Mouse (Mus musculus) lung, embryonic 15.5 days (tissue): ENCODE measurements around the gene Hint3. TPM values are rescaled to one million over a fixed set of nuclear protein-coding genes. Genes with fewer than 3 reads are reported as not detected.
"Not testable (repeated sequence)": the region's sequence is repeated elsewhere in the genome, so short reads cannot be mapped to it uniquely, and the experiment has no call there.

ENCODE experiments used
- ATAC-seq: fragments of 200-750 bp; cut with Nextera tagmentation; 2 replicates; pipeline ENCODE4 v1.8.0; 2017; ENCODE audit warnings: moderate number of reproducible peaks, borderline replicate concordance; ENCODE audit not compliant: low FRiP score, low TSS enrichment; ENCODE audit errors: extremely low read depth
- H3K27ac ChIP-seq: fragments of 300-500 bp; sonication (generic); 2 replicates; pipeline ENCODE4 v1.5.1; 2015; ENCODE audit warnings: moderate library complexity, mild to moderate bottlenecking, inconsistent platforms
- H3K27me3 ChIP-seq: fragments of 300-500 bp; sonication (generic); 2 replicates; pipeline ENCODE4 v1.6.1; 2015; ENCODE audit warnings: inconsistent platforms
- H3K36me3 ChIP-seq: fragments of 300-500 bp; sonication (generic); 2 replicates; pipeline ENCODE4 v1.6.1; 2015; ENCODE audit warnings: inconsistent platforms
- H3K4me1 ChIP-seq: fragments of 300-500 bp; sonication (generic); 2 replicates; pipeline ENCODE4 v1.6.1; 2015; ENCODE audit warnings: inconsistent platforms
- H3K4me2 ChIP-seq: fragments of 300-500 bp; sonication (generic); 2 replicates; pipeline ENCODE4 v1.6.1; 2015; ENCODE audit warnings: inconsistent platforms, mild to moderate bottlenecking, moderate library complexity
- H3K4me3 ChIP-seq: fragments of 300-500 bp; sonication (generic); 2 replicates; pipeline ENCODE4 v1.5.1; 2015; ENCODE audit warnings: mild to moderate bottlenecking, inconsistent platforms
- H3K9ac ChIP-seq: fragments of 300-500 bp; sonication (generic); 2 replicates; pipeline ENCODE4 v1.6.1; 2015; ENCODE audit warnings: inconsistent platforms
- H3K9me3 ChIP-seq: fragments of 300-500 bp; sonication (generic); 2 replicates; pipeline ENCODE4 v1.6.1; 2016; ENCODE audit warnings: inconsistent platforms
- WGBS: fragments of 180-500 bp; shearing (Covaris S2); methylation state at CpG from one replicate; pipeline ENCODE4 v1.1.7; 2015; 5-methylcytosine and 5-hydroxymethylcytosine counted together
- polyA plus RNA-seq: library from polyadenylated mRNA; unstranded; fragments of >200 nt; fragmentation: Nextera tagmentation; extraction: Ambion mirVana; gene quantifications from 2 replicates; pipeline ENCODE4 v1.2.1, GENCODE M21; 2015

Hint3 gene
- 23.9 and 25.6 TPM in 2 replicates for polyA plus RNA-seq

- Histone ChIP-seq H3K9me3 (no peaks in the 10 kb centered on the region), H3K27ac (no peak within 1 kb of the TSS), H3K9ac (no peak within 1 kb of the TSS), H3K4me1 (no peaks in the 10 kb centered on the region), H3K36me3 (no peaks in the 10 kb centered on the region), H3K4me2 (no peak within 1 kb of the TSS), H3K4me3 (no peak within 1 kb of the TSS), H3K27me3 (no peaks in the 10 kb centered on the region)
- no peak for ATAC-seq
- WGBS, result 70% methylated on average over 3 of the region's 3 CpGs
These were observed at the start of gene Hint3 for GRCm38 (mm10) chr10:30629513-30629912. Gene Hint3 (minus strand): TSS chr10:30629632.

- no peak overlapping the region for H3K4me3 ChIP-seq
- H3K27me3 ChIP-seq, result no peaks in the 10 kb centered on the region
- no peaks in the 10 kb centered on the region for H3K4me1 ChIP-seq
- no peaks in the 10 kb centered on the region for H3K9me3 ChIP-seq
- no peak overlapping the region for H3K9ac ChIP-seq
- H3K4me2 ChIP-seq, result no peak overlapping the region
- no peak for ATAC-seq
- no peak overlapping the region for H3K27ac ChIP-seq
- no peaks in the 10 kb centered on the region for H3K36me3 ChIP-seq
- WGBS, result 76% methylated on average over 2 of the region's 2 CpGs
These were observed 48.6 kb upstream of the Hint3 start for GRCm38 (mm10) chr10:30678051-30678450.

GRCm38 (mm10) chr10:30674825-30675224 lies 45.4 kb upstream of the Hint3 start:
- Histone ChIP-seq H3K36me3 (no peaks in the 10 kb centered on the region), H3K27ac (no peak overlapping the region), H3K4me2 (no peak overlapping the region), H3K9me3 (no peaks in the 10 kb centered on the region), H3K4me3 (no peak overlapping the region), H3K4me1 (no peaks in the 10 kb centered on the region), H3K27me3 (no peaks in the 10 kb centered on the region), H3K9ac (no peak overlapping the region)
- WGBS, result 79% methylated on average over 3 of the region's 3 CpGs
- no peak for ATAC-seq

- Histone ChIP-seq H3K4me2 (no peak overlapping the region), H3K36me3 (no peaks in the 10 kb centered on the region), H3K27me3 (no peaks in the 10 kb centered on the region), H3K4me1 (no peaks in the 10 kb centered on the region), H3K4me3 (no peak overlapping the region), H3K9me3 (no peaks in the 10 kb centered on the region), H3K9ac (no peak overlapping the region), H3K27ac (no peak overlapping the region)
- WGBS, result 89% methylated on average over 2 of the region's 2 CpGs
- ATAC-seq, result no peak
These were observed 37.1 kb upstream of the Hint3 start for GRCm38 (mm10) chr10:30666580-30666979.

- 0 out of 2 replicates have a peak, but pooled peaks cover 1% of the 10 kb centered on the region for H3K4me1 ChIP-seq
- 77% methylated on average over 6 of the region's 6 CpGs for WGBS
- no peak for ATAC-seq
- H3K4me2 ChIP-seq, result no peak overlapping the region
- H3K36me3 ChIP-seq, result no peaks in the 10 kb centered on the region
- no peak overlapping the region for H3K27ac ChIP-seq
- H3K9ac ChIP-seq, result no peak overlapping the region
- no peaks in the 10 kb centered on the region for H3K27me3 ChIP-seq
- H3K9me3 ChIP-seq, result no peaks in the 10 kb centered on the region
- H3K4me3 ChIP-seq, result no peak overlapping the region
These were observed 31.3 kb upstream of the Hint3 start for GRCm38 (mm10) chr10:30660564-30661328.

- peak; percentile 31; the same call in 1 of the 2 replicates for ATAC-seq
- 9% methylated on average over 5 of the region's 5 CpGs for WGBS
- Histone ChIP-seq H3K27ac (no peak overlapping the region), H3K36me3 (no peaks in the 10 kb centered on the region), H3K4me3 (peak overlapping the region; percentile 26), H3K4me1 (0 out of 2 replicates have a peak, but pooled peaks cover 6% of the 10 kb centered on the region), H3K4me2 (peak overlapping the region; percentile 44), H3K27me3 (no peaks in the 10 kb centered on the region), H3K9ac (no peak overlapping the region), H3K9me3 (no peaks in the 10 kb centered on the region)
These were observed 26.2 kb upstream of the Hint3 start for GRCm38 (mm10) chr10:30655655-30656054.

- ATAC-seq, result no peak
- no peaks in the 10 kb centered on the region for H3K9me3 ChIP-seq
- H3K36me3 ChIP-seq, result peaks cover 3% of the 10 kb centered on the region; the same call in 1 of the 2 replicates
- no peak overlapping the region for H3K27ac ChIP-seq
- H3K4me2 ChIP-seq, result no peak overlapping the region
- no peaks in the 10 kb centered on the region for H3K4me1 ChIP-seq
- H3K9ac ChIP-seq, result no peak overlapping the region
- WGBS, result 27% methylated on average over 2 of the region's 2 CpGs
- no peaks in the 10 kb centered on the region for H3K27me3 ChIP-seq
- H3K4me3 ChIP-seq, result no peak overlapping the region
These were observed 18.2 kb upstream of the Hint3 start for GRCm38 (mm10) chr10:30647681-30648080.

GRCm38 (mm10) chr10:30638216-30638615 lies 8.8 kb upstream of the Hint3 start:
- Histone ChIP-seq H3K9ac (no peak overlapping the region), H3K9me3 (no peaks in the 10 kb centered on the region), H3K4me1 (no peaks in the 10 kb centered on the region), H3K27ac (no peak overlapping the region), H3K4me2 (no peak overlapping the region), H3K27me3 (no peaks in the 10 kb centered on the region), H3K36me3 (no peaks in the 10 kb centered on the region), H3K4me3 (no peak overlapping the region)
- 72% methylated on average over 3 of the region's 3 CpGs for WGBS
- ATAC-seq, result no peak

- H3K4me1 ChIP-seq, H3K36me3 ChIP-seq, H3K9me3 ChIP-seq, H3K4me2 ChIP-seq, H3K4me3 ChIP-seq, H3K27ac ChIP-seq, ATAC-seq, H3K9ac ChIP-seq, H3K27me3 ChIP-seq: not testable (repeated sequence)
- WGBS, result 77% methylated on average over 1 of the region's 1 CpGs
These were observed 7.2 kb upstream of the Hint3 start for GRCm38 (mm10) chr10:30636474-30637154.

GRCm38 (mm10) chr10:30632718-30633117 lies 3.3 kb upstream of the Hint3 start:
- Histone ChIP-seq H3K9ac (no peak overlapping the region), H3K4me3 (no peak overlapping the region), H3K27me3 (no peaks in the 10 kb centered on the region), H3K4me2 (no peak overlapping the region), H3K4me1 (no peaks in the 10 kb centered on the region), H3K27ac (no peak overlapping the region), H3K36me3 (no peaks in the 10 kb centered on the region), H3K9me3 (no peaks in the 10 kb centered on the region)
- no peak for ATAC-seq
- 89% methylated on average over 1 of the region's 1 CpGs for WGBS

GRCm38 (mm10) chr10:30629977-30630376 lies 545 bp upstream of the Hint3 start:
- Histone ChIP-seq H3K4me3 (no peak overlapping the region), H3K4me1 (no peaks in the 10 kb centered on the region), H3K27ac (no peak overlapping the region), H3K36me3 (no peaks in the 10 kb centered on the region), H3K9ac (no peak overlapping the region), H3K9me3 (no peaks in the 10 kb centered on the region), H3K4me2 (no peak overlapping the region), H3K27me3 (no peaks in the 10 kb centered on the region)
- no peak for ATAC-seq

GRCm38 (mm10) chr10:30628444-30628843 lies 988 bp downstream of the Hint3 start:
- H3K27ac ChIP-seq, ATAC-seq, H3K4me1 ChIP-seq, H3K9ac ChIP-seq, H3K36me3 ChIP-seq, H3K27me3 ChIP-seq, H3K4me2 ChIP-seq, H3K9me3 ChIP-seq, H3K4me3 ChIP-seq: not testable (repeated sequence)
- 88% methylated on average over 11 of the region's 11 CpGs for WGBS
